Mouse (Mus musculus): Measurements from ENCODE around the gene Sgpp1. TPM values are rescaled to one million over a fixed set of nuclear protein-coding genes. Genes with fewer than 3 reads are reported as not detected.
A peak's percentile ranks its signal among the peaks of the same experiment; 100 is the strongest.

The Sgpp1 gene
- polyA plus RNA-seq, 1 experiment from 2014 or later = 13.8 TPM

DNA sequence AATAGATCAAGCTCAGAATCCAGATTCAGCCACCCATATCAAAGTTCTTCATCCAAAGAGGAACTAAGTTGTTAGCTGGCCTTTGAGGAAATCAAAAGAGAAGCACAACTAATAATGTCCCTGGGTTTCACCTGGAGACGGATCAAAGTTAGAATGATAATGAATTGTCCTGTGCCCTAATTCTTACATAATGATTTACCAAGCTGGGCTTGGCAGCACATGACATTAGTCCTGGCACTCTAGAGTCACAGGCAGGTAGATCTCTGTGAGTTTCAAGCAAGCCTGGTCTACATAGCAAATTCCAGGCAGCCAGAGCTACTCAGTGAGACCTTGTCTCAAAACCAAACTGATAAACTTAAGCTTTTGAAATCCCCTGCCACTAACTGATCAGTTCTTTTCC is 4.9 kb upstream of the Sgpp1 start:
- Histone ChIP-seq H3K4me1 (ENCODE audit: control insufficient read depth, insufficient read depth, low read length) (no peaks in the 10 kb centered on the region), H3K9ac (replicated peaks; ENCODE audit: low read length) (no peak overlapping the region), H3K27me3 (ENCODE audit: control insufficient read depth, insufficient read depth, low read length) (no peaks in the 10 kb centered on the region), H3K27ac (replicated peaks; ENCODE audit: low read depth, low read length) (no peak overlapping the region), H3K4me2 (ENCODE audit: low read depth, low read length) (no peak overlapping the region), H3K36me3 (replicated peaks; ENCODE audit: control insufficient read depth, insufficient read depth, low read depth, low read length) (no peaks in the 10 kb centered on the region), H3K4me3 (ENCODE audit: low read depth, low read length) (no peak overlapping the region), H3K9me3 (replicated peaks; ENCODE audit: control insufficient read depth, low read length) (no peaks in the 10 kb centered on the region)
- WGBS = 79% methylated on average over 1 of the region's 1 CpGs
- DNase-seq (ENCODE audit: low spot score) = no peak
- no peak for ATAC-seq (replicated peaks; ENCODE audit: insufficient number of reproducible peaks, low FRiP score, low TSS enrichment, low read depth)

DNA sequence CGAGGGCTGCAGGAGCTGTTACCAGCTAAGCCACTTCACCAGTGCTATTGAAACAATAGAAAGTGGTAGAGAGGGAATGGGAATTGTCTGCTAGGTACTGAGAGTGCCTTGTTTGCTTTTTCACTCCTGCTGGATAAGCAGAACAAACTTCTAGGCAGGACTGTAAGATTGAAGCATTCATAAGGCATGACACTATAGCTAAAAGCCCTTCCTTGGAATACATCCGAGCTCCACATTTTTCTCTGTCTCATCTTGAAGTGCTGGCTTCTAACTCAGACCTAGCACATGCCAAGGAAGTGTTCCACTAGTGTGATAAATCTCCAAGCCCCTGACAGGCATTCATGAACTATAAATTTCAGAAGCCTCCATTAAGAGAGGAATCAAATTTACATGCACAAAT is 4.1 kb upstream of the Sgpp1 start:
- no peak overlapping the region for H3K27ac ChIP-seq (replicated peaks; ENCODE audit: low read depth, low read length)
- no peaks in the 10 kb centered on the region for H3K4me1 ChIP-seq (ENCODE audit: control insufficient read depth, insufficient read depth, low read length)
- no peaks in the 10 kb centered on the region for H3K36me3 ChIP-seq (replicated peaks; ENCODE audit: control insufficient read depth, insufficient read depth, low read depth, low read length)
- no peak overlapping the region for H3K4me3 ChIP-seq (ENCODE audit: low read depth, low read length)
- H3K4me2 ChIP-seq (ENCODE audit: low read depth, low read length) = no peak overlapping the region
- WGBS = 49% methylated on average over 2 of the region's 2 CpGs
- no peaks in the 10 kb centered on the region for H3K9me3 ChIP-seq (replicated peaks; ENCODE audit: control insufficient read depth, low read length)
- DNase-seq (ENCODE audit: low spot score) (no peak), ATAC-seq (replicated peaks; ENCODE audit: insufficient number of reproducible peaks, low FRiP score, low TSS enrichment, low read depth) (no peak)
- H3K27me3 ChIP-seq (ENCODE audit: control insufficient read depth, insufficient read depth, low read length) = no peaks in the 10 kb centered on the region
- H3K9ac ChIP-seq (replicated peaks; ENCODE audit: low read length) = no peak overlapping the region

DNA sequence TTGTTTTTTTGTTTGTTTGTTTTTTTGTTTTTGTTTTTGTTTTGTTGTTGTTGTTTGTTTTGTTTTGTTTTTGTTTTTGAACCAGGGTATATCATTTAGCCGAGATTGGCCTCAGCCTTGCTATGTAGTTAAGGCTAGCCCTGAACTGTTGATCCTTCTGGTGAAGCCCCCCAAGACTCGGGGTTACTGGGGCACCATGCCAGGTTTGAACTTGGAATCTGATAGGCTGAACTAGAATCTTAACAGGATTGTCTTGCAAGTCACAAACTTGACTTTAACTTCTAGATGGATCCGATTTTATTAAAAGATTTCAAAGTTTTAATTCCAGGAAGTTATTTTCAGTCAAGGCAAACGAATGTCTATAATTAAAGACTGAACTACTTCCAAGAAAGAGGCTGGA is 767 bp upstream of the Sgpp1 start:
- Histone ChIP-seq H3K4me3 (ENCODE audit: low read depth, low read length) (no peak overlapping the region), H3K27ac (replicated peaks; ENCODE audit: low read depth, low read length) (no peak overlapping the region), H3K9ac (replicated peaks; ENCODE audit: low read length) (no peak overlapping the region), H3K36me3 (replicated peaks; ENCODE audit: control insufficient read depth, insufficient read depth, low read depth, low read length) (no peaks in the 10 kb centered on the region), H3K9me3 (replicated peaks; ENCODE audit: control insufficient read depth, low read length) (no peaks in the 10 kb centered on the region), H3K27me3 (ENCODE audit: control insufficient read depth, insufficient read depth, low read length) (no peaks in the 10 kb centered on the region), H3K4me2 (ENCODE audit: low read depth, low read length) (no peak overlapping the region), H3K4me1 (ENCODE audit: control insufficient read depth, insufficient read depth, low read length) (no peaks in the 10 kb centered on the region)
- DNase-seq (ENCODE audit: low spot score) (no peak), ATAC-seq (replicated peaks; ENCODE audit: insufficient number of reproducible peaks, low FRiP score, low TSS enrichment, low read depth) (no peak)
- WGBS = 65% methylated on average over 4 of the region's 4 CpGs

- Histone ChIP-seq H3K4me1 (ENCODE audit: control insufficient read depth, insufficient read depth, low read length) (no peaks in the 10 kb centered on the region), H3K4me3 (ENCODE audit: low read depth, low read length) (peak overlapping the region; percentile 72), H3K27me3 (ENCODE audit: control insufficient read depth, insufficient read depth, low read length) (no peaks in the 10 kb centered on the region), H3K4me2 (ENCODE audit: low read depth, low read length) (peak overlapping the region; percentile 94), H3K9me3 (replicated peaks; ENCODE audit: control insufficient read depth, low read length) (no peaks in the 10 kb centered on the region), H3K27ac (replicated peaks; ENCODE audit: low read depth, low read length) (no peak overlapping the region), H3K9ac (replicated peaks; ENCODE audit: low read length) (peak overlapping the region; percentile 89), H3K36me3 (replicated peaks; ENCODE audit: control insufficient read depth, insufficient read depth, low read depth, low read length) (no peaks in the 10 kb centered on the region)
- peak; percentile 51 for DNase-seq (ENCODE audit: low spot score)
- 1% methylated on average over 17 of the region's 17 CpGs for WGBS
- no peak; the same call in 1 of the 2 replicates for ATAC-seq (replicated peaks; ENCODE audit: insufficient number of reproducible peaks, low FRiP score, low TSS enrichment, low read depth)
These were observed 661 bp downstream of the Sgpp1 start for GRCm38 (mm10) chr12:75734891-75735245.

- H3K9ac ChIP-seq (replicated peaks; ENCODE audit: low read length) = no peak overlapping the region
- H3K4me2 ChIP-seq (ENCODE audit: low read depth, low read length) = peak overlapping the region; percentile 94
- 30% methylated on average over 10 of the region's 10 CpGs for whole genome bisulfite sequencing
- ATAC-seq (replicated peaks; ENCODE audit: insufficient number of reproducible peaks, low FRiP score, low TSS enrichment, low read depth) (no peak), DNase-seq (ENCODE audit: low spot score) (peak; percentile 45)
- no peaks in the 10 kb centered on the region for H3K9me3 ChIP-seq (replicated peaks; ENCODE audit: control insufficient read depth, low read length)
- no peaks in the 10 kb centered on the region for H3K27me3 ChIP-seq (ENCODE audit: control insufficient read depth, insufficient read depth, low read length)
- H3K4me3 ChIP-seq (ENCODE audit: low read depth, low read length) = peak overlapping the region; percentile 72
- H3K27ac ChIP-seq (replicated peaks; ENCODE audit: low read depth, low read length) = no peak overlapping the region
- no peaks in the 10 kb centered on the region for H3K4me1 ChIP-seq (ENCODE audit: control insufficient read depth, insufficient read depth, low read length)
- H3K36me3 ChIP-seq (replicated peaks; ENCODE audit: control insufficient read depth, insufficient read depth, low read depth, low read length) = no peaks in the 10 kb centered on the region
These were observed 1.4 kb downstream of the Sgpp1 start for GRCm38 (mm10) chr12:75734167-75734566.

- no peaks in the 10 kb centered on the region for H3K9me3 ChIP-seq (replicated peaks; ENCODE audit: control insufficient read depth, low read length)
- no peak overlapping the region for H3K27ac ChIP-seq (replicated peaks; ENCODE audit: low read depth, low read length)
- 48% methylated on average over 7 of the region's 7 CpGs for WGBS
- no peak overlapping the region for H3K9ac ChIP-seq (replicated peaks; ENCODE audit: low read length)
- no peaks in the 10 kb centered on the region for H3K27me3 ChIP-seq (ENCODE audit: control insufficient read depth, insufficient read depth, low read length)
- no peak overlapping the region; the same call in 1 of the 2 replicates for H3K4me2 ChIP-seq (ENCODE audit: low read depth, low read length)
- H3K36me3 ChIP-seq (replicated peaks; ENCODE audit: control insufficient read depth, insufficient read depth, low read depth, low read length) = no peaks in the 10 kb centered on the region
- ATAC-seq (replicated peaks; ENCODE audit: insufficient number of reproducible peaks, low FRiP score, low TSS enrichment, low read depth) = no peak
- no peak for DNase-seq (ENCODE audit: low spot score)
- H3K4me1 ChIP-seq (ENCODE audit: control insufficient read depth, insufficient read depth, low read length) = no peaks in the 10 kb centered on the region
- H3K4me3 ChIP-seq (ENCODE audit: low read depth, low read length) = no peak overlapping the region
These were observed 2.0 kb downstream of the Sgpp1 start for GRCm38 (mm10) chr12:75733331-75734070.

GRCm38 (mm10) chr12:75731927-75732443 is 3.5 kb downstream of the Sgpp1 start:
- no peaks in the 10 kb centered on the region for H3K27me3 ChIP-seq (ENCODE audit: control insufficient read depth, insufficient read depth, low read length)
- no peak overlapping the region for H3K27ac ChIP-seq (replicated peaks; ENCODE audit: low read depth, low read length)
- no peaks in the 10 kb centered on the region for H3K36me3 ChIP-seq (replicated peaks; ENCODE audit: control insufficient read depth, insufficient read depth, low read depth, low read length)
- no peaks in the 10 kb centered on the region for H3K4me1 ChIP-seq (ENCODE audit: control insufficient read depth, insufficient read depth, low read length)
- H3K4me3 ChIP-seq (ENCODE audit: low read depth, low read length) = no peak overlapping the region
- no peaks in the 10 kb centered on the region for H3K9me3 ChIP-seq (replicated peaks; ENCODE audit: control insufficient read depth, low read length)
- ATAC-seq (replicated peaks; ENCODE audit: insufficient number of reproducible peaks, low FRiP score, low TSS enrichment, low read depth) (no peak), DNase-seq (ENCODE audit: low spot score) (no peak)
- H3K9ac ChIP-seq (replicated peaks; ENCODE audit: low read length) = no peak overlapping the region
- no peak overlapping the region for H3K4me2 ChIP-seq (ENCODE audit: low read depth, low read length)
- WGBS = 69% methylated on average over 6 of the region's 6 CpGs

- H3K4me1 ChIP-seq (ENCODE audit: control insufficient read depth, insufficient read depth, low read length) = no peaks in the 10 kb centered on the region
- H3K9me3 ChIP-seq (replicated peaks; ENCODE audit: control insufficient read depth, low read length) = no peaks in the 10 kb centered on the region
- H3K27me3 ChIP-seq (ENCODE audit: control insufficient read depth, insufficient read depth, low read length) = no peaks in the 10 kb centered on the region
- H3K27ac ChIP-seq (replicated peaks; ENCODE audit: low read depth, low read length) = no peak overlapping the region
- H3K36me3 ChIP-seq (replicated peaks; ENCODE audit: control insufficient read depth, insufficient read depth, low read depth, low read length) = no peaks in the 10 kb centered on the region
- no peak overlapping the region for H3K9ac ChIP-seq (replicated peaks; ENCODE audit: low read length)
- DNase-seq (ENCODE audit: low spot score) (no peak), ATAC-seq (replicated peaks; ENCODE audit: insufficient number of reproducible peaks, low FRiP score, low TSS enrichment, low read depth) (no peak)
- no peak overlapping the region for H3K4me3 ChIP-seq (ENCODE audit: low read depth, low read length)
- 91% methylated on average over 3 of the region's 3 CpGs for WGBS
- H3K4me2 ChIP-seq (ENCODE audit: low read depth, low read length) = no peak overlapping the region
These were observed 4.0 kb downstream of the Sgpp1 start for GRCm38 (mm10) chr12:75731508-75731907.
